Comparison of ENCODE assay signal across 10 mouse cellular contexts in genomic region chr8:94990598-94991453, GRCm38 (mm10). TPM values are rescaled to one million over a fixed set of nuclear protein-coding genes. Genes with fewer than 3 reads are reported as not detected.
A peak's percentile ranks its signal among the peaks of the same experiment; 100 is the strongest.
DNase-seq lines count a peak whose midpoint lies in the region; ATAC-seq lines count a peak whose summit lies in the region.
"Had no signal": no experiment of that assay in that cellular context is flagged by ENCODE, and none has a peak within 500 bp of the region (broad histone marks: within the 10 kb centered on the region; RNA-seq: fewer than 3 reads in every experiment).

No protein-coding gene starts in this region.

- no peaks in the 10 kb centered on the region for H3K36me3 ChIP-seq in intestine, embryonic 16.5 days (ENCODE audit: control insufficient read depth, insufficient read depth, low read length)
- H3K36me3 ChIP-seq in intestine, embryonic 15.5 days: no peaks in the 10 kb centered on the region
- H3K36me3 ChIP-seq in embryonic facial prominence, embryonic 15.5 days: no peaks in the 10 kb centered on the region
- peaks cover 62% of the 10 kb centered on the region for H3K36me3 ChIP-seq in liver, embryonic 15.5 days (replicated peaks)
- H3K36me3 ChIP-seq: heart, embryonic 15.5 days had no signal

- DNase-seq in B cell, adult 2 months: peak; percentile 30
- DNase-seq in frontal cortex, postnatal 14 days (ENCODE audit: low spot score in 2 of 2): no peak
- no peak for DNase-seq in embryo, embryonic 9.5 days (ENCODE audit: extremely low spot score)
- DNase-seq in retina, embryonic 14.5 days (ENCODE audit: low spot score): no peak
- DNase-seq: layer of hippocampus, postnatal 36 days had no signal

- H3K9me3 ChIP-seq in intestine, embryonic 16.5 days (ENCODE audit: control insufficient read depth, low read length): no peaks in the 10 kb centered on the region
- no peaks in the 10 kb centered on the region for H3K9me3 ChIP-seq in intestine, embryonic 15.5 days
- no peaks in the 10 kb centered on the region for H3K9me3 ChIP-seq in embryonic facial prominence, embryonic 15.5 days (replicated peaks)
- no peaks in the 10 kb centered on the region for H3K9me3 ChIP-seq in liver, embryonic 15.5 days (replicated peaks)
- H3K9me3 ChIP-seq: heart, embryonic 15.5 days had no signal

- H3K27me3 ChIP-seq in intestine, embryonic 16.5 days (replicated peaks; ENCODE audit: control insufficient read depth, insufficient read depth, low read length): no peaks in the 10 kb centered on the region
- H3K27me3 ChIP-seq in intestine, embryonic 15.5 days (replicated peaks): no peaks in the 10 kb centered on the region
- no peaks in the 10 kb centered on the region for H3K27me3 ChIP-seq in embryonic facial prominence, embryonic 15.5 days
- no peaks in the 10 kb centered on the region for H3K27me3 ChIP-seq in liver, embryonic 15.5 days
- H3K27me3 ChIP-seq: heart, embryonic 15.5 days had no signal

- H3K27ac ChIP-seq in intestine, embryonic 16.5 days (ENCODE audit: low read length): peak overlapping the region; percentile 5; the same call in 1 of the 2 replicates
- no peak overlapping the region for H3K27ac ChIP-seq in intestine, embryonic 15.5 days
- peak overlapping the region; percentile 65 for H3K27ac ChIP-seq in embryonic facial prominence, embryonic 15.5 days (replicated peaks)
- H3K27ac ChIP-seq in liver, embryonic 15.5 days (replicated peaks): peak overlapping the region; percentile 58

- no peak overlapping the region for H3K4me2 ChIP-seq in intestine, embryonic 16.5 days (ENCODE audit: low read depth, low read length)
- H3K4me2 ChIP-seq in intestine, embryonic 15.5 days (replicated peaks): no peak overlapping the region
- 0 out of 2 replicates have a peak overlapping the region, but pooled peaks have one; percentile 8 for H3K4me2 ChIP-seq in embryonic facial prominence, embryonic 15.5 days (replicated peaks)
- peak overlapping the region; percentile 19; the same call in 1 of the 2 replicates for H3K4me2 ChIP-seq in liver, embryonic 15.5 days
- H3K4me2 ChIP-seq: heart, embryonic 15.5 days had no signal

- H3K4me3 ChIP-seq in intestine, embryonic 16.5 days (ENCODE audit: low read length): no peak overlapping the region
- H3K4me3 ChIP-seq in intestine, embryonic 15.5 days (replicated peaks): no peak overlapping the region
- H3K4me3 ChIP-seq in embryonic facial prominence, embryonic 15.5 days (replicated peaks): no peak overlapping the region
- H3K4me3 ChIP-seq in liver, embryonic 15.5 days (replicated peaks): no peak overlapping the region
- H3K4me3 ChIP-seq: heart, embryonic 15.5 days had no signal

- peak; percentile 31 for ATAC-seq in intestine, embryonic 16.5 days
- no peak for ATAC-seq in intestine, embryonic 15.5 days
- no peak for ATAC-seq in embryonic facial prominence, embryonic 15.5 days (ENCODE audit: insufficient number of reproducible peaks, low FRiP score, low TSS enrichment, low read depth)
- ATAC-seq in liver, embryonic 15.5 days (ENCODE audit: insufficient read depth): no peak

- WGBS in intestine, embryonic 16.5 days: 58% methylated on average over 11 of the region's 11 CpGs
- WGBS in intestine, embryonic 15.5 days: 55% methylated on average over 11 of the region's 11 CpGs
- WGBS in embryonic facial prominence, embryonic 15.5 days: 44% methylated on average over 11 of the region's 11 CpGs
- 41% methylated on average over 11 of the region's 11 CpGs for WGBS in liver, embryonic 15.5 days (ENCODE audit: insufficient replicate concordance)

- peaks cover 34% of the 10 kb centered on the region for H3K4me1 ChIP-seq in intestine, embryonic 16.5 days (ENCODE audit: control insufficient read depth, insufficient read depth, low read length)
- peaks cover 46% of the 10 kb centered on the region for H3K4me1 ChIP-seq in intestine, embryonic 15.5 days (replicated peaks)
- peaks cover 64% of the 10 kb centered on the region for H3K4me1 ChIP-seq in embryonic facial prominence, embryonic 15.5 days
- peaks cover 100% of the 10 kb centered on the region for H3K4me1 ChIP-seq in liver, embryonic 15.5 days (replicated peaks)

- no peak overlapping the region for H3K9ac ChIP-seq in intestine, embryonic 16.5 days (ENCODE audit: low read depth, low read length)
- no peak overlapping the region for H3K9ac ChIP-seq in intestine, embryonic 15.5 days
- H3K9ac ChIP-seq in embryonic facial prominence, embryonic 15.5 days: no peak overlapping the region
- H3K9ac ChIP-seq in liver, embryonic 15.5 days: peak overlapping the region; percentile 3; the same call in 1 of the 2 replicates
- H3K9ac ChIP-seq: heart, embryonic 15.5 days had no signal

RNA-seq across cellular contexts. Expression of gene Adgrg1, which starts 16.3 kb away (rescaled TPM):
- polyA plus RNA-seq in intestine, embryonic 16.5 days (2015; fragmentation: Nextera tagmentation; extraction: Ambion mirVana): 24.4 and 26.8 TPM in 2 replicates
- polyA plus RNA-seq in intestine, embryonic 15.5 days (2015; fragmentation: Nextera tagmentation; extraction: Ambion mirVana): 22.4 and 23.8 TPM in 2 replicates
- polyA plus RNA-seq in embryonic facial prominence, embryonic 15.5 days (2015; fragmentation: Nextera tagmentation; extraction: Ambion mirVana): 29.9 and 31.9 TPM in 2 replicates
- 45.2 and 46.1 TPM in 2 replicates for polyA plus RNA-seq in liver, embryonic 15.5 days (2015; fragmentation: Nextera tagmentation; extraction: Ambion mirVana)

RNA-seq across cellular contexts. Expression of gene Adgrg3, which starts 26.7 kb away (rescaled TPM):
- polyA plus RNA-seq in intestine, embryonic 16.5 days (2015; fragmentation: Nextera tagmentation; extraction: Ambion mirVana): 3.0 and 3.6 TPM in 2 replicates
- polyA plus RNA-seq in intestine, embryonic 15.5 days (2015; fragmentation: Nextera tagmentation; extraction: Ambion mirVana): 3.4 and 3.5 TPM in 2 replicates
- polyA plus RNA-seq in embryonic facial prominence, embryonic 15.5 days (2015; fragmentation: Nextera tagmentation; extraction: Ambion mirVana): 3.2 and 3.8 TPM in 2 replicates
- 8.3 and 9.3 TPM in 2 replicates for polyA plus RNA-seq in liver, embryonic 15.5 days (2015; fragmentation: Nextera tagmentation; extraction: Ambion mirVana)

Comparison
In these comparisons a context has a peak if more than half of its experiments do, and no peak if none do; other contexts are left out.
1. H3K4me2 ChIP-seq: peak in embryonic facial prominence, embryonic 15.5 days (single experiment) and liver, embryonic 15.5 days (single experiment); none in intestine, embryonic 16.5 days (single experiment) and intestine, embryonic 15.5 days (single experiment).
2. DNase-seq: peak in B cell, adult 2 months (2 of 2); none in frontal cortex, postnatal 14 days (0 of 2), embryo, embryonic 9.5 days (single experiment) and retina, embryonic 14.5 days (single experiment).